Comparison of ENCODE assay signal across 9 mouse cellular contexts in genomic region chr9:48674359-48675015, GRCm38 (mm10).
A peak's percentile ranks its signal among the peaks of the same experiment; 100 is the strongest.
DNase-seq lines count a peak whose midpoint lies in the region; ATAC-seq and TF ChIP-seq lines count a peak whose summit lies in the region.
"Had no signal": no experiment of that assay in that cellular context is flagged by ENCODE, and none has a peak within 500 bp of the region (broad histone marks: within the 10 kb centered on the region; RNA-seq: fewer than 3 reads in every experiment).

No protein-coding gene starts in this region.

- ATAC-seq in embryonic facial prominence, embryonic 12.5 days (ENCODE audit: insufficient number of reproducible peaks, insufficient read depth, low FRiP score, low TSS enrichment), result no peak
- ATAC-seq in kidney, embryonic 15.5 days (replicated peaks; ENCODE audit: low FRiP score), result 0 out of 2 replicates have a peak, but pooled peaks have one; percentile 10
- no peak for ATAC-seq in midbrain, embryonic 11.5 days (ENCODE audit: low FRiP score)
- ATAC-seq in monocyte, adult 5-6 weeks (replicated peaks; ENCODE audit: insufficient number of reproducible peaks, low FRiP score, low TSS enrichment, poor library complexity, severe bottlenecking), result no peak
- ATAC-seq: intestine, embryonic 15.5 days had no signal

- H3K4me3 ChIP-seq in gastrocnemius, adult 2 months, result peak overlapping the region; percentile 42
- no peak overlapping the region for H3K4me3 ChIP-seq in embryonic facial prominence, embryonic 12.5 days
- no peak overlapping the region for H3K4me3 ChIP-seq in kidney, embryonic 15.5 days (replicated peaks)
- H3K4me3 ChIP-seq in midbrain, embryonic 11.5 days (ENCODE audit: low read depth, low read length), result no peak overlapping the region
- H3K4me3 ChIP-seq: intestine, embryonic 15.5 days had no signal

- TF ChIP-seq CTCF in gastrocnemius, adult 2 months (IDR thresholded peaks at IDR 0.05), result no peak

- H3K9me3 ChIP-seq in embryonic facial prominence, embryonic 12.5 days, result no peaks in the 10 kb centered on the region
- no peaks in the 10 kb centered on the region for H3K9me3 ChIP-seq in kidney, embryonic 15.5 days (replicated peaks)
- H3K9me3 ChIP-seq in midbrain, embryonic 11.5 days (ENCODE audit: control insufficient read depth, low read length), result no peaks in the 10 kb centered on the region
- H3K9me3 ChIP-seq: intestine, embryonic 15.5 days had no signal

- peak; percentile 52 for DNase-seq in gastrocnemius, adult 2 months
- no peak for DNase-seq in gastrocnemius, postnatal 4 days (ENCODE audit: low spot score in 2 of 2)
- peak; percentile 92 for DNase-seq in midbrain, embryonic 11.5 days (ENCODE audit: low spot score, missing footprints)
- no peak for DNase-seq in frontal cortex, postnatal 14 days (ENCODE audit: low spot score in 2 of 2)
- no peak for DNase-seq in right cerebral cortex, postnatal 10 days (ENCODE audit: low spot score in 2 of 2)

- intact Hi-C loops in gastrocnemius, adult 2 months (cut with DNase I), result no loop called here

- WGBS in embryonic facial prominence, embryonic 12.5 days, result 7% methylated on average over 11 of the region's 11 CpGs
- 11% methylated on average over 11 of the region's 11 CpGs for WGBS in kidney, embryonic 15.5 days
- 5% methylated on average over 11 of the region's 11 CpGs for WGBS in midbrain, embryonic 11.5 days

- H3K27ac ChIP-seq in gastrocnemius, adult 2 months, result peak overlapping the region; percentile 90
- no peak overlapping the region for H3K27ac ChIP-seq in embryonic facial prominence, embryonic 12.5 days
- H3K27ac ChIP-seq in kidney, embryonic 15.5 days, result no peak overlapping the region
- H3K27ac ChIP-seq in midbrain, embryonic 11.5 days (ENCODE audit: low read depth, low read length), result peak overlapping the region; percentile 57
- H3K27ac ChIP-seq: intestine, embryonic 15.5 days had no signal

- no peaks in the 10 kb centered on the region for H3K36me3 ChIP-seq in embryonic facial prominence, embryonic 12.5 days
- no peaks in the 10 kb centered on the region for H3K36me3 ChIP-seq in kidney, embryonic 15.5 days
- H3K36me3 ChIP-seq in midbrain, embryonic 11.5 days (ENCODE audit: control insufficient read depth, insufficient read depth, low read length), result no peaks in the 10 kb centered on the region
- H3K36me3 ChIP-seq: intestine, embryonic 15.5 days had no signal

- H3K4me2 ChIP-seq in embryonic facial prominence, embryonic 12.5 days (replicated peaks), result no peak overlapping the region
- H3K4me2 ChIP-seq in kidney, embryonic 15.5 days, result peak overlapping the region; percentile 1; the same call in 1 of the 2 replicates
- H3K4me2 ChIP-seq in midbrain, embryonic 11.5 days, result no peak overlapping the region; the same call in 1 of the 2 replicates
- H3K4me2 ChIP-seq: intestine, embryonic 15.5 days had no signal

- H3K9ac ChIP-seq in embryonic facial prominence, embryonic 12.5 days, result peak overlapping the region; percentile 16; the same call in 1 of the 2 replicates
- no peak overlapping the region for H3K9ac ChIP-seq in kidney, embryonic 15.5 days
- peak overlapping the region; percentile 41; the same call in 1 of the 2 replicates for H3K9ac ChIP-seq in midbrain, embryonic 11.5 days (ENCODE audit: low read length)
- H3K9ac ChIP-seq: intestine, embryonic 15.5 days had no signal

- 0 out of 2 replicates have a peak, but pooled peaks cover 6% of the 10 kb centered on the region for H3K27me3 ChIP-seq in embryonic facial prominence, embryonic 12.5 days
- peaks cover 26% of the 10 kb centered on the region; the same call in 1 of the 2 replicates for H3K27me3 ChIP-seq in kidney, embryonic 15.5 days
- no peaks in the 10 kb centered on the region for H3K27me3 ChIP-seq in midbrain, embryonic 11.5 days (ENCODE audit: control insufficient read depth, insufficient read depth, low read length)
- H3K27me3 ChIP-seq: intestine, embryonic 15.5 days had no signal

- peaks cover 38% of the 10 kb centered on the region for H3K4me1 ChIP-seq in embryonic facial prominence, embryonic 12.5 days
- H3K4me1 ChIP-seq in kidney, embryonic 15.5 days, result peaks cover 36% of the 10 kb centered on the region
- peaks cover 72% of the 10 kb centered on the region for H3K4me1 ChIP-seq in midbrain, embryonic 11.5 days (ENCODE audit: control insufficient read depth, insufficient read depth, low read length)

Comparison
In these comparisons a context has a peak if more than half of its experiments do, and no peak if none do; other contexts are left out.
1. DNase-seq: peak in gastrocnemius, adult 2 months (single experiment) and midbrain, embryonic 11.5 days (single experiment); none in gastrocnemius, postnatal 4 days (0 of 2), frontal cortex, postnatal 14 days (0 of 2) and right cerebral cortex, postnatal 10 days (0 of 2).
2. H3K27ac ChIP-seq: peak in gastrocnemius, adult 2 months (single experiment) and midbrain, embryonic 11.5 days (single experiment); none in embryonic facial prominence, embryonic 12.5 days (single experiment) and kidney, embryonic 15.5 days (single experiment).